Mouse (Mus musculus) olfactory bulb, adult 2 months (tissue): ENCODE measurements at regions not wholly inside any gene's neighbourhood (a gene's known extent, or its start where the extent isn't known, plus 50 kb on each side); places are given as distances from the start of the nearest gene placed in this dataset.

Experiments used
- CTCF ChIP-seq: fragments of 200-500 bp; IDR thresholded peaks from 2 replicates; pipeline ENCODE4 v1.5.1; 2012; ENCODE audit warnings: low read depth, mild to moderate bottlenecking, low read length, moderate library complexity; ENCODE audit not compliant: insufficient read depth
- POLR2A ChIP-seq: fragments of 200-500 bp; IDR thresholded peaks from 2 replicates; pipeline ENCODE4 v1.6.1; 2012; ENCODE audit warnings: mild to moderate bottlenecking, low read depth, low read length, moderate library complexity; ENCODE audit not compliant: insufficient read depth

DNA sequence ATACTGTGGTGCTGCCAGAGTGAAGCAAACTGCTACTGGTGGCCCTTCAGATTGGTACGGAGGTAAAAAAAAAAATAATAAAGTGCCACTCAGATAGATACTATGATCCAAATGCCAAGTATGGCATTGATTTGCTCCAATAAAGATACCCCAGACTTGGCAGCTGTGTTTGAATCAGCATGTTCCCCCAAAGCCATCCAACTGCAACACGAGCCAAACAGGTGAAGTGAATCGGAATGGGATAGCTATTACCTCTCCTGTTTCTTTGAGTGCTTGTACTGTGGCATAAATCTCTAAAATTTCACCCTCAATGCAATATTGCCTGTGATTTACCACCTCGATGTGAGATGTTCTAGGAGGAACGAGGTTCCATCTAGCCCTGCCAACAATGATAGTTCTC, 365.4 kb downstream of the Gm45692 start:
- no peak for TF ChIP-seq CTCF
- TF ChIP-seq POLR2A = no peak
